Mouse (Mus musculus) hindbrain, embryonic 10.5 days (tissue): ENCODE data around the gene Zfp646. TPM values are rescaled to one million over a fixed set of nuclear protein-coding genes. Genes with fewer than 3 reads are reported as not detected.
"Not testable (repeated sequence)": the region's sequence is repeated elsewhere in the genome, so short reads cannot be mapped to it uniquely, and the experiment has no call there.

Experiments
- DNase-seq: peaks from one replicate; pipeline ENCODE4 v3.0.0-alpha.2; 2017; ENCODE audit warnings: low spot score
- H3K27ac ChIP-seq: fragments of 300-500 bp; sonication (generic); 2 replicates; pipeline ENCODE4 v1.5.1; 2016; ENCODE audit warnings: mild to moderate bottlenecking, moderate library complexity
- H3K27me3 ChIP-seq: fragments of 300-500 bp; sonication (generic); 2 replicates; pipeline ENCODE4 v1.6.1; 2016; ENCODE audit warnings: mild to moderate bottlenecking; ENCODE audit not compliant: poor library complexity, insufficient read depth, severe bottlenecking
- H3K36me3 ChIP-seq: fragments of 300-500 bp; sonication (generic); 2 replicates; pipeline ENCODE4 v1.6.1; 2016; ENCODE audit warnings: mild to moderate bottlenecking, moderate library complexity
- H3K4me1 ChIP-seq: fragments of 300-500 bp; sonication (generic); replicated peaks from 2 replicates; pipeline ENCODE4 v1.6.1; 2016; ENCODE audit warnings: mild to moderate bottlenecking
- H3K4me3 ChIP-seq: fragments of 300-500 bp; sonication (generic); 2 replicates; pipeline ENCODE4 v1.5.1; 2016; ENCODE audit warnings: mild to moderate bottlenecking, moderate library complexity
- H3K9me3 ChIP-seq: fragments of 300-500 bp; sonication (generic); 2 replicates; pipeline ENCODE4 v1.6.1; 2016; ENCODE audit warnings: mild to moderate bottlenecking, moderate library complexity
- WGBS: fragments of 180-500 bp; shearing (Covaris S2); methylation state at CpG from one replicate; pipeline ENCODE4 v1.1.7; 2016; 5-methylcytosine and 5-hydroxymethylcytosine counted together
- polyA plus RNA-seq: library from polyadenylated mRNA; unstranded; fragments of >200 nt; fragmentation: Nextera tagmentation; extraction: Ambion mirVana; gene quantifications from 2 replicates; pipeline ENCODE4 v1.2.1, GENCODE M21; 2016

The Zfp646 gene
- polyA plus RNA-seq, 1 experiment from 2014 or later: 19.0 TPM

DNA sequence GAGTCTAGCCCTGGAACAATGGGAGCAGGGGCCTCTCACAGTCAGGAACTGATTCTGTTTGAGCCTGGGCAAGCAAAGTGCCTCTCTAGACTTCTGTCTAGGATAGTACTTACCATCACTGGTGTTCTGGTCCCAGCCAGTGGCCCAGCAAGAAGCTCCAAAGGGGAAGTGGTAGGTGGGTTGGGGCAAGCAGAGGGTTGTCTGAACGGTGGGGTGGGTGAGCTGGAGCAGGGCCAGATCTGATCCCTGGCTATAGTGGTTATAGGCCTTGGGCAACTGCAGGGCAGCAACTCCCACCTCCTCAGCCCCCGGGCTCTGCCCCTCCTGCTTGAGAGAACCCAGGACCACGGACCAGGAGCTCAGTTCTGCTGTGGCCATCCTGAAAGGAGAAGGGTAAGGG, 12.8 kb downstream of the Zfp646 start:
- no peak for DNase-seq
- no peaks in the 10 kb centered on the region for H3K9me3 ChIP-seq
- no peak overlapping the region for H3K27ac ChIP-seq
- H3K36me3 ChIP-seq: peaks cover 96% of the 10 kb centered on the region
- H3K27me3 ChIP-seq: no peaks in the 10 kb centered on the region
- peaks cover 14% of the 10 kb centered on the region for H3K4me1 ChIP-seq
- WGBS: 88% methylated on average over 3 of the region's 3 CpGs
- H3K4me3 ChIP-seq: no peak overlapping the region

DNA sequence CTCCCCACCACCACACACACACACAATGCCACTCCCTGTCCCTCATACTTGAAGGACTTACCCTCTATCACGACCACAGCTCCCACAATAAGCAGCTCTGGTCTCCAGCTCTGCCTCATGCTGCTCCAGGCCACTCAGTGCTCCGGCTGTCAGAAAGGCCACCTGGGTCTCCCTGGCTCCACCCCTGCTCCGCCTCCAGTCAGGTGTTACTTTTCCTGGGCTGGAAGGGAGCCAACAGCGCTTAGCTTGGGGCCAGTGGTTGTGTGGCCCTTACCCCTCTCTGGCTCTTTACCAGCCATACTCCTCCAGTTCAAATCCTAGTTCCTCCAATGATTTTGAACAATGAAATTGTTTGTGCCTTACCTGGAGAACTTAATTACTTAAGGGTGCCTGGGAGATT, 14.8 kb downstream of the Zfp646 start, which contains the start of gene Prss53:
Gene Prss53 (minus strand): TSS at position 173 of the 400 bp plus-strand sequence.
- Histone ChIP-seq H3K27me3 (no peaks in the 10 kb centered on the region), H3K9me3 (no peaks in the 10 kb centered on the region), H3K27ac (no peak within 1 kb of the TSS), H3K36me3 (peaks cover 76% of the 10 kb centered on the region), H3K4me1 (peaks cover 13% of the 10 kb centered on the region), H3K4me3 (no peak within 1 kb of the TSS)
- no peak for DNase-seq
- 28% methylated on average over 4 of the region's 4 CpGs for WGBS

DNA sequence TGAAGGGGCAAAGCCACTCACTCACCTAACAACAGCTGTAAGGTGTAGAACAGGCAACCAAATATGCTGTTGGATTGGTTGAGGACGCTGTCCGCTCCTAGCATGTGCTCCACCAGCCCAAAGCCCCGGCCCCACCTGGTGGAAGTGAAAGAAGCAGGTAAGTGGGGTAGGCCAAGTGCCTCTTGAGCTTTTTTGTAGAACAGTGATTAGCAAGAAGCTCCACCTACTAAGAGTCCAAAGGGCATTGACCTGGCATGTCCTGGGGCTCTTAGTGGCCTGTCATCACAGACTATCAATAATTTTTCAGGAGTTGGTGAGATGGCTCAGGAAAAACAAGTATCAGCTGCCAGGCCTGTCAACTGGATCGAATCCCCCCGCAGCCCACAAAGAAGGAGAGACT, 18.5 kb downstream of the Zfp646 start:
- H3K4me3 ChIP-seq: peak overlapping the region; percentile 59
- no peak overlapping the region for H3K27ac ChIP-seq
- no peaks in the 10 kb centered on the region for H3K27me3 ChIP-seq
- peaks cover 17% of the 10 kb centered on the region for H3K4me1 ChIP-seq
- H3K36me3 ChIP-seq: peaks cover 39% of the 10 kb centered on the region
- H3K9me3 ChIP-seq: no peaks in the 10 kb centered on the region
- WGBS: 88% methylated on average over 5 of the region's 5 CpGs
- DNase-seq: no peak

DNA sequence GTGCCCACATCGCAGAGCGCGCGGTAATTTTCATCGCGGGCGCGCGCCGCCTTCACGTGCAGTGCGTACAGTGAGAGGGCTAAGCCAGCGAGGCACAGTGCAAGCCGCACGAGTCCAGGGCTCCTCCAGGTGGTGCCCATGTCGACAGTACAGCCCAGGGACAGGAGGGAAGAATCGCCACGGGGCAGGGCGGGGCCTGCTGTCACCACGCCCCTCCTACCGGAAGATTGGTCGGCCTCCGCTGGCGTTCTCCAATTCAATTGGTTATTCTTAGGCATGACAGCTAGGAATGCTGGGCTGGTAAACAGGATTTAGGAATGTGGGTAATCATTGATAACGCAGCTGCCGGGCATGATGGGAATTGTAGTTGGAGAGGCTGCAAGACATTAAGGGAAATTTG, 19.4 kb downstream of the Zfp646 start, which contains the start of the genes Gm21974 and Vkorc1:
Gene Gm21974 (minus strand): TSS at position 13 of the 400 bp plus-strand sequence.
Gene Vkorc1 (minus strand): TSS at position 176 of the 400 bp plus-strand sequence.
- peak within 1 kb of the TSS; percentile 59 for H3K4me3 ChIP-seq
- peaks cover 30% of the 10 kb centered on the region for H3K36me3 ChIP-seq
- no peaks in the 10 kb centered on the region for H3K9me3 ChIP-seq
- H3K27me3 ChIP-seq: no peaks in the 10 kb centered on the region
- DNase-seq: peak; percentile 91
- WGBS: under 1% methylated on average over 26 of the region's 26 CpGs
- H3K4me1 ChIP-seq: peaks cover 21% of the 10 kb centered on the region
- H3K27ac ChIP-seq: peak within 1 kb of the TSS; percentile 66

DNA sequence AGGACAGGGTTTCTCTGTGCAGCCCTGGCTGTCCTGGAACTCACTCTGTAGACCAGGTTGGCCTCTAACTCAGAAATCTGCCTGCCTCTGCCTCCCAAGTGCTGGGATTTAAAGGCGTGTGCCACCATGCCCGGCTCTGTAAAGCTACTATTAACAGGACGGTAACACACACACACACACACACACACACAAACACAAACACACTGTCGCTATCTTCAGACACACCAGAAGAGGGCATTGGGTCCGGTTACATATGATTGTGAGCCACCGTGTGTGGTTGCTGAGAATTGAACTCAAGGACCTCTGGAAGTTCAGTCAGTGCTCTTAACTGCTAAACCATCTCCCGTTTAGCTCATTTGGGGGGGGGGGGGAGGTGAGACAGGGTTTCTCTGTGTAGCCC, 19.9 kb downstream of the Zfp646 start:
- H3K9me3 ChIP-seq, H3K27me3 ChIP-seq, DNase-seq: not testable (repeated sequence)
- Histone ChIP-seq H3K4me3 (peak overlapping the region; percentile 59), H3K4me1 (peaks cover 21% of the 10 kb centered on the region), H3K36me3 (peaks cover 25% of the 10 kb centered on the region), H3K27ac (peak overlapping the region; percentile 50; the same call in 1 of the 2 replicates)
- WGBS: 64% methylated on average over 7 of the region's 7 CpGs

DNA sequence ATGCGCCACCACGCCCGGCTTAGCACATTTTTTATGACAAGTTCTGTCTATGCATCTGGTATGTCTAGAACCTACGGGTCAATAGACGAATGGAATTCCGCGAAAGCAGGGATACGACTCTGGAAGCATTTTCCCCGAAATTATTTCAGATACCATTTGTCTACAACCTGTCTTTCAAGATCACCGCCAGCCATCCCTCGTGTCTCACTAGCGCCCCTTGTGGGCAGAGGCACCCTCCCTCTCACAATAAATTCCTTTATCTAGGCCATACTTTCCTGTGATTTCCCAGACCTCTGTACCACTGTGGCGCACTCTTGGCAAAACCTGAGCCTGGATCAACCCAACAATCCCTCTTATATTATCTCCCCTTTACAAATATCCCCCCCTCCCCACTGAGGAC, 20.4 kb downstream of the Zfp646 start:
- H3K9me3 ChIP-seq: no peaks in the 10 kb centered on the region
- H3K27ac ChIP-seq: no peak overlapping the region
- DNase-seq: peak; percentile 56
- 58% methylated on average over 13 of the region's 13 CpGs for WGBS
- H3K27me3 ChIP-seq: no peaks in the 10 kb centered on the region
- H3K4me1 ChIP-seq: peaks cover 21% of the 10 kb centered on the region
- H3K36me3 ChIP-seq: peaks cover 20% of the 10 kb centered on the region
- no peak overlapping the region for H3K4me3 ChIP-seq

DNA sequence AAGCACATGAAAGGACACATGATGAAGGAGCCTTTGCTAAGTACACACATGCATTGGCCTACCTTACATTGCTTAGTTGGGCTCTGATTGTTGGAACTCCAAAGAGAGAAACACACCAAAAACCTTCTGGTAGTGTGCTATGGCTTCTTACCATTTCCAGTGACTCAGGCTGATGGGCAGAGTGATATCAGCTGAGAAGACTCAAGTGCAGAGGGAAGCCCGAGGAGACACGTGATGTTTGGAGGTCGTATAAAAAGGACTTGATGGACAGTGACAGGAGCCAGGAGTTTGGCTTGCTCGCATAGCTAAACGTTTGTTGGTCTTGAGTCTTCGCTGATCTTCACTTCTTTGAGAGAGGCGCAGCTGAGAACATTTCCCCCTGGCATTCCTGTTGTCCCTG, 21.5 kb downstream of the Zfp646 start:
- Histone ChIP-seq H3K4me3 (no peak overlapping the region), H3K27ac (no peak overlapping the region), H3K4me1 (peaks cover 21% of the 10 kb centered on the region), H3K36me3 (peaks cover 12% of the 10 kb centered on the region), H3K27me3 (no peaks in the 10 kb centered on the region), H3K9me3 (no peaks in the 10 kb centered on the region)
- DNase-seq: no peak
- WGBS: 88% methylated on average over 7 of the region's 7 CpGs

DNA sequence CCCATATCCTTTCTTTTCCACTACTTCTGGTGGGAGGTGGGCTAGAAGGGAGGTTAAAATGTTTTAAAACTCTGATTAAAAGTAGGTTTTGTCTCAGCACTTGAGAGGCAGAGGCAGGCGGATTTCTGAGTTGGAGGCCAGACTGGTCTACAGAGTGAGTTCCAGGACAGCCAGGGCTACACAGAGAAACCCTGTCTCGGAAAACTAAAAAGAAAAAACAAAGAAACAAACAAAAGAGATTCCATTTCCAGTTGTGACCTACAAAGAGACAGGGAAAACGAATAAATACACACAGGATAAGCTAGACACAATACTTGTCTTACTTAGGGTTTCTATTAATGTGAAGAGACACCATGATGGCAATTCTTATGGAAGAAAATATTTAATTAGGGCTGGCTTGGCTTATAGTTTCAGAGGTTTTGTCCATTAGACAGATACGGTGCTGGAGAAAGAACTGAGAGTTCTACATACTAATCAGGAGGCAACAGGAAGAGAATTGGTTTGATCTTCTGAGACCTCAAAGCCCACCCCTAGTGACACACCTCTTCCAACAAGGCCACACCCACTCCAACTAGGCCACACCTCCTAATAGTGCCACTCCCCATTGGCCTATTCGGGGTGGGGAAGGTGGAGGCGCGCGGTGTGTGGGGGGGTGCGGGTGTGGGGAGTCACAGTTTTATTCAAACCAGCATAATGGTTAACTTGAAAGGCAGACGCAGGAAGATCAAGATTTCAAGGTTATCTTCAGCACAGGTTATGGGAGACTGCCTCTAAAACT, 22.3 kb downstream of the Zfp646 start:
- WGBS: 36% methylated on average over 10 of the region's 10 CpGs
- no peak overlapping the region for H3K27ac ChIP-seq
- H3K36me3 ChIP-seq: peaks cover 4% of the 10 kb centered on the region
- DNase-seq: no peak
- no peaks in the 10 kb centered on the region for H3K27me3 ChIP-seq
- no peak overlapping the region for H3K4me3 ChIP-seq
- H3K9me3 ChIP-seq: no peaks in the 10 kb centered on the region
- H3K4me1 ChIP-seq: peaks cover 21% of the 10 kb centered on the region

DNA sequence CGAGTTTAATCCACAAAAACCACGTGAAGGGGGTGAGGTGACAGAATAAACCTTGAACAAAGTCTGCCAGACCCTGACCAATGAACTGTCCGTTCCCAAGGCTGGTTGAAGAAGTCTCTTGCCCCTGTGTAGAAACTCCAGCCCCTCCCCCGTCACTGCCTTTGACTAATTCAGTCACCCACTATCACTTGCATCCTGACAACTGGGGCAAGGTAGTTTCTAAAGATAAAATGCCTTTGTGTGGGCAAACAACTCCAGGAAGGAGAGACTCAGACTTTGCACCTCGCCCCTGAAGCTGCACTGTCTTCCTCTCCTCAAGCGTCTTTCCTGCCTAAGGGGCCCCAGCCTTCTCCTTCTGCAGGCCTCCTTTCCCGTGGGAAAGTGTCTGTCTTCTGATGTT, 24.0 kb downstream of the Zfp646 start:
- DNase-seq: no peak
- Histone ChIP-seq H3K36me3 (peaks cover under 1% of the 10 kb centered on the region; the same call in 1 of the 2 replicates), H3K9me3 (no peaks in the 10 kb centered on the region), H3K27ac (no peak overlapping the region), H3K4me1 (peaks cover 20% of the 10 kb centered on the region), H3K4me3 (no peak overlapping the region), H3K27me3 (no peaks in the 10 kb centered on the region)
- 57% methylated on average over 7 of the region's 7 CpGs for WGBS

DNA sequence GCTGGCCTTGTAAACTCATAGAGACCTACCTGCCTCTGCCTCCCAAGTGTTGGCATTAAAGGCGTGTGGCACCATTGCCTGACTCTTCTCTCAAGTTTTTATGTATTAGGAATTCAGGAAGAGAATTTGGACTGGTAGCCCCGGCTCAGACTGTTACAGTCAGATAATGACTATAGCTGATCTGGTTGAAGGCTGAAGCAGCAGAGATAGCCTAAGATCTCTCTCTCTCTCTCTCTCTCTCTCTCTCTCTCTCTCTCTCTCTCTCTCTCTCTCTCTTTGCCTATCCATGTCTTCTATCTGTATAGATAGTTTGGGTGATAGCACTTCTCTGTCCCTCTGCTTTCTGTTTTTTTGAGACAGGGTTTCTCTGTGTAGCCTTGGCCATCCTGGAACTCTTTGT, 25.8 kb downstream of the Zfp646 start:
- H3K36me3 ChIP-seq: peaks cover 18% of the 10 kb centered on the region
- no peaks in the 10 kb centered on the region for H3K27me3 ChIP-seq
- WGBS: 85% methylated on average over 2 of the region's 2 CpGs
- H3K4me1 ChIP-seq: peaks cover 19% of the 10 kb centered on the region
- no peaks in the 10 kb centered on the region for H3K9me3 ChIP-seq
- DNase-seq: no peak
- no peak overlapping the region for H3K27ac ChIP-seq
- no peak overlapping the region for H3K4me3 ChIP-seq

DNA sequence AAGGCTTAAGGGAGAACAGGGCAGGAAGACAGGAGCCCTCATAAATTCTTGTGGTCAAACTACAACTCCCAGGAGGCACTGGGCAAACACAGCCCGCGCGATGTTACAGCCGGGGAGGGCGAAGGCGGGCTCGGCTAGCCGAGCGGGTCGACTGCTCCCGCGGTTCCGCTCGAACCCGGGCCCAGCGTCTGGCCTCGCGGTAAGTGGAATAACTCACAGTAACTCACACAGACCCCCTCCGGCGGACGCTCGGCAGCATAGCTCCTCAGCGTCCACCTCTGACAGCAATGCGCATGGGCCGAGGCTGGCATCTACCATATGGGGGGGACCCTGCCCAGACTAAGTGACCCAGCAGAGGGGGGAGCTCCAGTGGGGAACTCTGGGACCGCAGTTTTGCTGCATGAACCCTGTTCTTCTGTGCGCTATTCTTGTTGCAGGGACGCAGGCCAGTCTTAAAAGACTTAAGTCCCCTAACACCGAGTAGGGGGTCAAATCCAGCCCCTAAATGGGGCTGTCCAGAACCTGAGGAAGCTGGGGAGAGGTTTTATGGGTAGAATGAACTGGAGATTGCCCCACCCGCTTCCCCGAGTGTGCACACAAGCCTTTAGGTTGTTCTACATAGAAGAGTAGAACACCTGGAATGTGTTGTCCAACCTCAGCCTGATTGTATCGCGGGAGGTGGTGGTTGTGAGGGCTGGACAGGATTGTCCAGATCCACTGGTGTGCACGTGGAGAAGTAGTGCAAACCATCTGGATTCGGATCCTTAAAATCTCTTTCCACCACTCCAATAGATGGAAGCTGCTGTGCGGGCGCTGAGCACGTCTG, 28.2 kb downstream of the Zfp646 start, which contains the start of gene Bckdk:
Gene Bckdk (plus strand): TSS at position 112 of the 826 bp plus-strand sequence.
- Histone ChIP-seq H3K9me3 (no peaks in the 10 kb centered on the region), H3K27ac (peak within 1 kb of the TSS; percentile 93), H3K4me3 (peak within 1 kb of the TSS; percentile 75), H3K36me3 (peaks cover 43% of the 10 kb centered on the region), H3K4me1 (peaks cover 19% of the 10 kb centered on the region), H3K27me3 (no peaks in the 10 kb centered on the region)
- WGBS: 9% methylated on average over 38 of the region's 38 CpGs
- DNase-seq: peak; percentile 82

DNA sequence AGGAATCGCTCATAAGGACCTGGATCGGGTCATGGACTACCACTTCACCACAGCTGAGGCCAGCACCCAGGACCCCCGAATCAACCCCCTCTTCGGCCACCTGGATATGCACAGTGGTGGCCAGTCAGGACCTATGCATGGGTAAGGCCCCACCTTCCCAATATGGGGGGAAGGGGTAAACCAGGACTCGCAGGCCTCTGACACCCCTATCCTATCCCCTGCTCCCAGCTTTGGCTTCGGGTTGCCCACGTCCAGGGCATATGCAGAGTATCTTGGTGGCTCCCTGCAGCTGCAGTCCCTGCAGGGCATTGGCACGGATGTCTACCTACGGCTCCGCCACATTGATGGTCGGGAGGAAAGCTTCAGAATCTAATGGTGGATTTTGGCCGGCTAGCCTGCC, 31.9 kb downstream of the Zfp646 start:
- no peak overlapping the region for H3K27ac ChIP-seq
- peaks cover 29% of the 10 kb centered on the region for H3K4me1 ChIP-seq
- peaks cover 53% of the 10 kb centered on the region for H3K36me3 ChIP-seq
- DNase-seq: no peak
- WGBS: 94% methylated on average over 12 of the region's 12 CpGs
- no peaks in the 10 kb centered on the region for H3K27me3 ChIP-seq
- no peaks in the 10 kb centered on the region for H3K9me3 ChIP-seq
- no peak overlapping the region for H3K4me3 ChIP-seq

DNA sequence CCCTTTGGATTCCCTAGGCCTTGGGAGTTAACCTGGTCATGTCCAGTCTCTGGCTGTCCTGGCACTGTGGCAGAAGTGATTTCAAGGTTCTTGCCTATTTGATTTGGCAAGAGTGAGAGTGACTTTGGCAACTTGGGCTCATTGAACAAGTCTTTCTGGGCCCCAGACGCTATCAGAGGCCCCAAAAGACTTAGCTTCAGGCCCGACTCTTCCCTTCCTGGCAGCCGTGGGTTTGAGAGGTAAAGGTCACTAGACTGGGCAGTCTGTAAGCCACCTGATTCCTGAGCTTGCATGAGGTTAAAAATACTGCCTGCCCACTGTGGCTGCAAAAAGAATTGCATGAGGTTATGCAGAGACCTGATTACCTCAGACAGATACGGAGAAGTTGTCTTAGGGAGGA, 32.6 kb downstream of the Zfp646 start:
- Histone ChIP-seq H3K36me3 (peaks cover 53% of the 10 kb centered on the region), H3K27me3 (no peaks in the 10 kb centered on the region), H3K9me3 (no peaks in the 10 kb centered on the region), H3K4me1 (peaks cover 32% of the 10 kb centered on the region), H3K4me3 (no peak overlapping the region), H3K27ac (no peak overlapping the region)
- 86% methylated on average over 4 of the region's 4 CpGs for WGBS
- no peak for DNase-seq
